Mouse (Mus musculus) left cerebral cortex, postnatal 14 days (tissue): Measurements from ENCODE around the gene Ttc7b. TPM values are rescaled to one million over a fixed set of nuclear protein-coding genes. Genes with fewer than 3 reads are reported as not detected.

ENCODE experiments used
- DNase-seq, 2 experiments: peaks; one replicate each; pipeline ENCODE4 v3.0.0; 2021 to 2022; ENCODE audit warnings: low spot score in 2 of 2, mixed read lengths in 1 of 2
- intact Hi-C: fragments of 180-260 bp; cut with DNase I; formaldehyde crosslinking; loops from one replicate; pipeline ENCODE4 v1.15.1; 2025
- total RNA-seq, 2 experiments: library from RNA; stranded (reverse); gene quantifications; 2 replicates each; pipeline ENCODE4 v1.2.3; 2021

Gene Ttc7b
- total RNA-seq, 2 experiments from 2014 or later, result 178 to 200 TPM

DNA sequence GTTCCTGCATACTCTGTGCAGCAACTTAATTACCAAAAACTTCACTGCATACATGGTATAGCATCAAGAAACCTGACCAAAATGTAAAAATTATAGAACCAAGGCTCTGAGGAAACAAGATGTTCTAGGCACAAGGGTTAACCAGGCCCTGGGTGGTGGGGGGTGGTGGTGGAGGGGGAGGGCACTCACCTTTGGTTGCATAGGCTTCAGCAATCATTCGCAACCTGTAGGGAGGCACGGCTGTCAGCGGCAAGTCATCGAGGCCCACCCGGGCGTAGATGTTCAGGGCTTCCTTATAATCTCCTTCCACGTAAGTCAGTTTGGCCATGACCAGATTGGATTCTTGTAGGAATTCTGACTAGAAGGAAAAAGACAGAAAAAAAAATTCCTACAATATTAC, 25.5 kb downstream of the Ttc7b start:
- no peak for DNase-seq
- intact Hi-C loops, result no loop called here

DNA sequence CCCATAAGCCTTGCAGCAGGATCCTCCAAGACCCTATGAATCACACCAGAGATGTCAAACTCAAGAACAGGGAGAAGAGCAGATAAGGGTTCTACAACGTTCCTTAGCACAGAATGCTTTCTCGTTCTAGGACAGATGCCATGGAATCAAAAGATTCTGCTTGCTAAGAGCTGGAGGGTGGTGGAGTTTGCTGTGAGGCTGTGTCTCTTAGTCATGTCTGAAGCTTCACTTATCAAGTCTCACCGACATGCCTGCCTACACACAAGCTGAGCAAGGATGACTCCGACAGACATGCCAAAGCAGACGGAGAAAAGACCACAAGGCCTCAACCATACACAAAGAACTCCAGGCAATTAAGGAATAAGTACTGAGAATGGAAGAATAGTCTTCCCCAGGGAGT, 27.4 kb downstream of the Ttc7b start:
- peak; percentile 54 to 79 for DNase-seq
- intact Hi-C loops, result no loop called here

DNA sequence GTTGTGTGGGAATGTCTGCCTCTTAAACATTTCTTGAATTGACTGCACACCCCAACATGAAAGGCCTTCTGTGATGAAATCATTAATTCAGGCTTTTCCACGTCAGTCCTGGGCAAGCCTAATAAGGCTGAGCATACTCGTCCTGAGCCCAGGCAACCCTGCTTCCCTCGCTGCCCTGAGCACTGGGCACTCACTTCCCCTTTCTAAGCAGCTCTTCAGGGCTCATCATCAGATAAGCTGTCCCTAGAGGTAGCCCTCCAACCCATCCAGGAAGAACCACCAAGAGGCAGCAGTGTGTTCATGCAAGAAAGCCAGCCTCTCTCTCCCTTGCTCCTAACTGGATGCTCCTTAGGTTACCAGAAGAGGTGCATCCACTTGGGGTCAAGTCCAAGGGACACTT, 27.9 kb downstream of the Ttc7b start:
- intact Hi-C loops, result no loop called here
- no peak for DNase-seq

DNA sequence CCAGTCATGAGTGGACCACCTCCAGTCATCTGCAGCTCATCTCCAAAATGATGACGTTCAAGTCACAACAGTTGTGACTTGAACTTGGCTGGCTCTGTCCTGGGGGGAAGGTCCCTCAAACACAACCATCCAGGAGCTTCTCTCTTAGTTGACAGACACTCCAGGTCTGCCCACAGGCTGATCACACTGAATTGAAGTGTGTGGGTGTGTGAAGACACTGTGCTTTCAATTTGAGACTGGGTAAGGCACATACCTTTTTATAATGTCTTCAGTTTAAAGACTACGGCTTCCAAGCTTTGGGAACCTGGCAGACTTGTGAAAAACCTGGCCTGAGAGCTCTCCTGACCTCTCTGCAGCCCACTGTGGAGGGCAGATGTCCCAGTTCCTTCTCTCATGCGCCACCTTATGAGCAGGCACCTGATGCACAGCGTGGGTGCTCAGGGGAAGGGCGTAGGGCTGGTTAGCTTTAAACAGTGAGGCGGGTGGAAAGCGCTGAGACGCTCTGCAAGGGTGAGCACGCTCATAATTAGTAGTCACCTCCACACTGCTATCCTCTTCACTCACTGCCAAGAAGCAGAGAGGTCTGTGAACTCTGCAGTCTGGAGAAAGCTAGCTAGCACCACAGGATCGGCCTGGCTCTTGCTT, 28.5 kb downstream of the Ttc7b start:
- DNase-seq, result peak in 1 of 2 experiments; percentile 48
- intact Hi-C loops, result no loop called here

GRCm38 (mm10) chr12:100489799-100490198, 30.8 kb downstream of the Ttc7b start:
- DNase-seq, result no peak
- intact Hi-C loops, result no loop called here

DNA sequence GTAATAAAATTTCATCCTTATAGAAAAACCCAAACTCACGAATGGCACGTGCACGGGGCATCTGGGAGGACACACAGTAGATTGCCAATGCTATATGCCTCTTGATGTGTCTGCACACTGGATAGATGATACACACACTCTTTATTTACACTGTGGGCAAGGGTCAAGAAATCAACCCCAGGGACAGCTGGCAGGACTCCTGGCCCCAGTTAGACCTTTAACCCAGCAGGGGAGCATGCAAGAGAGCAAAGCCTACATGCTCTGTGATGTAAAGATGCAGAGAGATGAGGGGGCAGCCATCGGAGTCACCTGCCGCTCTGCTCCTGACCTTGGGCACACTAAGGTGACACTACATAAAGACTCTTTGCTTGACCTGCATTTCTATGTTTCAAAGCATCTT, 32.3 kb downstream of the Ttc7b start:
- intact Hi-C loops, result no loop called here
- no peak for DNase-seq

- peak in 1 of 2 experiments; percentile 56 for DNase-seq
- intact Hi-C loops, result no loop called here
These were observed 34.4 kb downstream of the Ttc7b start for GRCm38 (mm10) chr12:100486232-100486631.

- no peak for DNase-seq
- intact Hi-C loops, result no loop called here
These were observed 37.6 kb downstream of the Ttc7b start for GRCm38 (mm10) chr12:100483054-100483453.

DNA sequence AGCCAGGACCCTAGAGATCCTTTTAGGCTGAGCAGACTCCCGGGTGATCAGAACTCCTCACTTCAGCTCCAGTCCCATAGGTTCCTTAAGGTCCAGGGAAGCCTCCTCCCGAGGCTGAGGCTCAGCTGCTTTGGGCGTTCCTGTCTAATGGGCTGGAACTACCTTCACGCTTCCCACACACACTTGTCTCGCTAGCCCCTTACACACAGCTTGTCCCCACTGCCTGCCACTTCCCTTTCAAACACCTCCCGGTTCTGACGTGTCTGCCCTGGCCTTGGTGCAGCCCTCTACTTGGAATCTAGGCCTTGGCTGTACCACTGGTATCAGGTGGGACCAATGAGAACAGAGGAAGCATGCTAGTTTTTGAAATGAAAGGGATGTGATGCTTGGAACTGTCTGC, 38.4 kb downstream of the Ttc7b start:
- intact Hi-C loops, result no loop called here
- no peak for DNase-seq

- intact Hi-C loops, result no loop called here
- no peak for DNase-seq
These were observed 39.1 kb downstream of the Ttc7b start for GRCm38 (mm10) chr12:100481443-100482026.

DNA sequence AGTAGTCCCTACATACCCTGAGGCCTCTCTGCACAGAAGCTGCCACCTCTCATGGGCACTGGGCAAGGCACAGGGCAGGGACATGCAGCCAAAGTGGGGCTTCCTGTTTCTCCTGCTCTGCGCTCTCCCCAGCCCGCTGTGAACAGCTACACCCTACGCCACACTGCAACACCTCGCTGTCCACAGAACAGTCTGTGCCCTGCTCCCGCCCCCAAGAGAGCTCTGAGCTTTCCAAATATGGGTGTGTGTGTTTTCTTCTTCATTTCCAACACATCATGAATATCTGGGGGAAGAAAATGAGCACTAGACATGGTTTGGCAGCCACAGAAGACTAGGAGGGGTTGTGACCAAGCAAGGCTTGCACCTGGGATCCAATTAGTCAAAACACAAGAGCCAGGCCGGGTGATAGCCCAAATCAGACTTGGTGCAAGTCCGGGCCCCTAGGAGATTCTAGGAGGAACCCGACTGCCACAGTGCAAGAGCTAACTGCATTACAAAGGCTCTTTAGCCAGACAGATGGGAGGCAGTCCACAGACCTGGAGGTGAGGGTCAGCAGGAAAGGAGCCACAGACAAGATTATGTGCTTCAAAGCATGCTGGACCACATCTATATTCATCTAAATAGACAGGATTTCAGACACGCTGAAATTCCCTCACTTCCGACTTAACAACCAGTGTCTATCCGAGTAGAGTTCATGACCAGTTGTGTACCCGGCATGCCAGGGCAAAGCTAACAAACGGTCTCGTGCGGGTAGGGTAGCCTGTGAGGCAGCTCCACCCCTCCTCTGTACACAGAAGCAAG, 39.8 kb downstream of the Ttc7b start:
- DNase-seq, result peak; percentile 48 to 79
- intact Hi-C loops, result no loop called here

DNA sequence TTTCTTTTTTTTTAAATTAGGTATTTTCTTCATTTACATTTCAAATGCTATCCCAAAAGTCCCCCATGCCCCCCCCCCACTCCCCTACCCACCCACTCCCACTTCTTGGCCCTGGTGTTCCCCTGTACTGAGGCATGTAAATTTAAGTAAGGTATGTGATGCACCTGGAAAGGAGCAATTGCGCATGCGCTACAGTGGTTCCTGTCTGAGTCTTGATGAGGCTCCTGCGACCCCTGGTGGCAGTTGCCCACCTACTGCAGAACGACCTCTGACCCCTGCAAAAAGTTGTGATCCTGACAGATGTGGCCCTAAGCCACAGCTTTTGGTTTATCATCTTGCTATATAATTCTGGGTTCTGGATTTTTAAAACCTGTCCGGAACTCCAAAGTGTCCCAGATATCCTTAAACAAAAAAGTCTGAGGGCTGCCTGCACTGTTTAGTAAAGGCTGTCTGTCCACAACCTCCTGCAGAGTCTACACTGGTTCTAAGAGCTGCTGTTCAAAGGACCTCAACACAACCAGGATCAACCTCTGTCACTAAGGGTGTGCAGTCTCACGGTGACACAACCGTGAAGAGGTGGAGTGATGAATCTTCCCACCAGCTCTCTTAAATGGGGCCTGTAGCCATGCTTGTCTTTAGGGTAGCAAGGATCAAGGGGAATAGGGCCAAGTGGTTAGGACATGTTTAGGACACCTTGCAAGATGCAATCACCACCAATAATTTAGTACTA, 40.6 kb downstream of the Ttc7b start:
- DNase-seq, result peak; percentile 62
- intact Hi-C loops, result loop anchor here (5.0 kb wide), 1 partner anchor 43 kb away; no protein-coding TSS in a partner anchor

GRCm38 (mm10) chr12:100479270-100479869, 41.3 kb downstream of the Ttc7b start:
- intact Hi-C loops, result loop anchor here (5.0 kb wide), 1 partner anchor 42 kb away; no protein-coding TSS in a partner anchor

GRCm38 (mm10) chr12:100478615-100479014, 42.0 kb downstream of the Ttc7b start:
- no peak for DNase-seq
- intact Hi-C loops, result loop anchor here (5.0 kb wide), 1 partner anchor 41 kb away; no protein-coding TSS in a partner anchor

More at GRCm38 (mm10) chr12:100479270-100479869, 41.3 kb downstream of the Ttc7b start:
- DNase-seq, result no peak

- intact Hi-C loops, result loop anchor here (5.0 kb wide), 1 partner anchor 41 kb away; no protein-coding TSS in a partner anchor
- DNase-seq, result no peak
These were observed 42.5 kb downstream of the Ttc7b start for GRCm38 (mm10) chr12:100478151-100478550.

- intact Hi-C loops, result loop anchor here (5.0 kb wide), 1 partner anchor 40 kb away; no protein-coding TSS in a partner anchor
- peak in 1 of 2 experiments; percentile 61 for DNase-seq
These were observed 43.2 kb downstream of the Ttc7b start for GRCm38 (mm10) chr12:100477474-100477873.

- no peak for DNase-seq
- intact Hi-C loops, result loop anchor here (5.0 kb wide), 1 partner anchor 39 kb away; no protein-coding TSS in a partner anchor
These were observed 44.3 kb downstream of the Ttc7b start for GRCm38 (mm10) chr12:100476351-100476750.

DNA sequence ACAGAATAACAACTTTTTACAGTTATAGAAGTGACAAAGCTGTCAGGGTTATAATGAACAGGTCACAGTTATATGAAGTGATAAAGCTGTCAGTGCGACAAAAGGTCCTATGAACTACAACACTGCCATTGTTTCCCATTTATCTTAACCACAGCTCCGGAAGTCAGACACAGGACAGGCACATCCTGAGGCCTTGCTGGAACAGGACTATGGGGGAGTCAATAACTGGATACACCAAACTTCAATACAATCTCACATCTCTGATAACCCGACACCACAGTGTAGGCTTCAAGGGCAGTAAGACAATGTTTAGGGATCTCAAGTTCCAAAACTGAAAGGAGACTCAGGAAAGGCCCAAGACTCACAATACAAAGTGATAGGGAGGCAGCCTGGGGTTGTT, 45.1 kb downstream of the Ttc7b start:
- intact Hi-C loops, result loop anchor here (5.0 kb wide), 1 partner anchor 38 kb away; no protein-coding TSS in a partner anchor
- DNase-seq, result no peak
